Mouse (Mus musculus) frontal cortex, postnatal 36 days (tissue): ENCODE measurements at regions not wholly inside any gene's neighbourhood (a gene's known extent, or its start where the extent isn't known, plus 50 kb on each side); places are given as distances from the start of the nearest gene placed in this dataset.
A peak's percentile ranks its signal among the peaks of the same experiment; 100 is the strongest.

Source experiments
- DNase-seq, 2 experiments: peaks; one replicate each; pipeline ENCODE4 v3.0.0; 2022; ENCODE audit warnings: low spot score in 2 of 2

DNA sequence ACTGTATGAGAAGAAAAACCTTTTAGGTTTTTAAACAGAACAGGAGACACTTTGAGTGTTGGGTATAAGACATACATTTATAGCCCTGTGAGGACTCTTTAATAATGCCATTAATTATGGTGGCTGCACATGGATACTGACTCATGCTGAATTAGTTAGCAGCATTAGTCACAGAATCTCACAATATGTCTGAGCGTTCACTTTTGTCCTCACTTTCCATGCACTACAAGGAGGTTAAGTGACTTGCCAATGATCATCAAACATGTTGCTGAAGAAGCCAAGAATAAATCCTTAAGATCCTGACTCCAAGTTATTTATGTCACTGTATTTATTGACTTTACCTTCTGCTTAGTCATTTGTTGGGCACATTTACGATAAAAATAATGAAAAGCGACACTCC lies 105.6 kb upstream of the Atxn7l3b start:
- peak in 1 of 2 experiments; percentile 10 for DNase-seq

DNA sequence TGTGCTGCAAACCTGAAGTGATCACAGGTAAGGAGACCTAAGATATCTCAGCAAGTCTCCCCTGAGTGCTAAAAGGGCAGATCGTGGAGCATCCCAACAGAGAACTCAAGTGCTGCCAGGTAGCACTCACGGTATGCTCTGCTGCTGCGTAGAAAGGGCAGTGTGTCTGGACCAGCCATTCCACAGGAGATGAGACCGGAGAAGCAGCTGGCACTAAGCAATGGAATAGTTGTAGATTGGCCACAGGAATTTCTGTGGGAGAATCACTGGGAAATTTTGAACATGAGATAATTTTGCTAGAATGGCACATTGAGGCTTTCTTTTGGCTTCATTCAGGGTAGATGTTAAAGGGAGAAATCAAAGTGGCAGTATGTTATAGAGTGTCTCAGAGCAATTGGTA lies 104.1 kb upstream of the Atxn7l3b start:
- no peak for DNase-seq

DNA sequence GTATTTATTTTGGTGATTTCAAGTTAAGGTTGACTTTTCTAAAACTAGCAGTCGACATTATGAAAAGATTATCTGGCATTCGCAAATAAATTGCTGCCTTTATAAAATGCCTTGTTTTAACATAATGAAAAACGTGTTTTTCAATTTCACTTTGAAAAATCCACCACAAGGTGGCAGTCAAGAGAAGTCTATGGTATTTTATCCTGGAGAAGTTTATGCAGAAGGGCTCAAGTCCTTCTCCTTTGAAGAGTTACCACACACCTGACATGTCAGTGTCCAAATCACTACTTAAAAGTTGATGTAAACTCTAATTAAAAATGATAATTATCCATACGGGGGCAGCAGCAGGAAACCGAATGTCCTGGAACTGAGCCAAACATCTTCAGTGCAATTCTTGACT lies 98.5 kb upstream of the Atxn7l3b start:
- peak in 1 of 2 experiments; percentile 33 for DNase-seq

DNA sequence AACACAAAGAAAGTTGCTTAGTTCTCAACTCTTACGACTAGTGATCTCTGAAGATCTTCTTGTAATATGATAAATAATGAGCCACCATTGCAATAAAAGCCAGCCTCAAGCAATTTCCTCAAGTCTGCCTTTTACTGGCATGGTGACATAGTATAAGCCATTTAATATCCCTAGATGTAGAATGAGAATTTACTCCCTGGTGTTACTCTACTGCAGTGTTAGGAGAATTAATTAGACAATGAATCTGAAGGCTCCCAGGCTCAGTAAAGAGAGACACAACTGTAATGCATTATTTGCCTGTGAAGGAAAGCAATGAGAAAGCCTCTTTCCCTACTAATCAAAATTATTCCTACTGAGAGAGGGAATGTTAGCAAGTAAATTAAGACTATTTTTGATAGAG lies 95.8 kb upstream of the Atxn7l3b start:
- DNase-seq: no peak

DNA sequence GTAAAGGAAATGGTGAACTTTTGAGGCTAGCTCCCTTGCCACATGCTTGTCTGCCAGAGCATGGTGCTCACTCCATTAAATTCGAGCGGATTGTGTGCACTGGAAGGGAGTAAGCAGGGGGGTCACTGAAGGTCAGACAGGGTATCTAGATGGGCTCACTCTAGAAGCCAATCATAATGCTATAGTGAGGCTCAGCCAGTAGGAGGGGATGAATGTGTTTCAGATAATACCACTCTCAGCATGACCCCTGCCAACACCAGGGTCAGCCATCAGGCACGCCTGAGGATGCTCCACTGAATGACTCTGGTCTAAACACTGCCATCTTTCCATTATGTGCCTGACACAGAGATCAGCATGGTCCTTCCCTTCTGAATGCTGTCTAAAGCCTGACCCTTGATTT lies 80.3 kb upstream of the Atxn7l3b start:
- no peak for DNase-seq

DNA sequence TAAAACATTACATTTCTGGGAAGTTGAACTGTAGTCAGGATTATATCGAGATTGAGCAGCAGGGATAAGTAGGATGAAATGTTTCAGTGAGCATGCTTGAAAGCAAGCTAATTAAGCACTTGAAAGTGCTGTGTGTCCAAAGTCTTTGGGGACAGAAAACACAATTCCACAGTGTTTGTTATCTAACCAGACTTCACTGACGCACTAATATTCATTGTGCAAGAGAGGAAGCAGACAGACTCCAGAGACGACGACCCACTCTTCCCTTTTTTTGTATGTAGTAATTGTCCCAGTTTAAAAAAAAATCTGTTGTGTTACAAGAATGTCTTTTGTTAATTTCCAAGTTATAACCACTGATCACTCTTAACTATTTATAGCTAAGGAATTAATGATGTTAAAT lies 61.9 kb upstream of the Atxn7l3b start:
- no peak for DNase-seq

DNA sequence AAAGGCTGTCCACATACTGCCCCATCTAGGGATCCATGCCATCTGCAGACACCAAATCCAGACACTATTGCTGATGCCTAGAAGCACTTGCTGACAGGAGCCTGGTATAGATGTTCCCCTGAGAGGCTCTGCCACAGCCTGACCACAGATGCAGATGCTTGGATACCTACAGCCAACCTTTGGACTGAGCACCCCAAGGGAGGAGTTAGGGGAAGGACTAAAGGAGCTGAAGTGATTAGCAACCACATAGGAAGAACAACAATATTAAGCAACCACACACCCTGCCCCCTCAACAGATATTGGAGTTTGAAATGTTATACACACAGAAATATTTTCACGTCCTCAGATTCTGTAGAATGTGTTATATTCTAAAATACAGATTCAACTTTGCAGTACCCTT lies 53.9 kb upstream of the Atxn7l3b start:
- DNase-seq: no peak
